Mouse (Mus musculus) MEL (cell line): ENCODE data around the gene Ppp1r35.
"Not testable (repeated sequence)": the region's sequence is repeated elsewhere in the genome, so short reads cannot be mapped to it uniquely, and the experiment has no call there.

Experiments
- CHD1 ChIP-seq: IDR thresholded peaks from 2 replicates; pipeline ENCODE4 v1.6.1; 2012; ENCODE audit warnings: low read depth, mild to moderate bottlenecking, inconsistent platforms, low read length, improper control_type of control experiment
- CTCF ChIP-seq, 3 experiments: IDR thresholded peaks in 2 of 3; conservative IDR thresholded peaks in 1 of 3; 2 replicates each; pipeline ENCODE4 v1.5.1; 2011 to 2012; ENCODE audit warnings: low read length in 3 of 3, low read depth in 2 of 3, mild to moderate bottlenecking in 2 of 3, improper control_type of control experiment in 1 of 3, inconsistent platforms in 1 of 3, mixed read lengths in 1 of 3, moderate library complexity in 1 of 3; ENCODE audit not compliant: control insufficient read depth in 1 of 3, insufficient read depth in 1 of 3, poor library complexity in 1 of 3, severe bottlenecking in 1 of 3
- EP300 ChIP-seq, 2 experiments: IDR thresholded peaks; 2 replicates each; pipeline ENCODE4 v1.6.1; 2011; ENCODE audit warnings: improper control_type of control experiment in 2 of 2, low read length in 2 of 2, low read depth in 1 of 2, mild to moderate bottlenecking in 1 of 2
- GATA1 ChIP-seq: IDR thresholded peaks from 2 replicates; pipeline ENCODE4 v1.6.1; 2011; ENCODE audit warnings: low read depth, low read length, improper control_type of control experiment
- MXI1 ChIP-seq: IDR thresholded peaks from 2 replicates; pipeline ENCODE4 v1.6.1; 2011; ENCODE audit warnings: mild to moderate bottlenecking, low read depth, low read length, improper control_type of control experiment
- POLR2A ChIP-seq, 2 experiments: IDR thresholded peaks; 2 replicates each; pipeline ENCODE4 v1.6.1; 2011 to 2012; ENCODE audit warnings: low read length in 2 of 2, mild to moderate bottlenecking in 2 of 2, control low read depth in 1 of 2, improper control_type of control experiment in 1 of 2, low read depth in 1 of 2, moderate library complexity in 1 of 2; ENCODE audit not compliant: control insufficient read depth in 1 of 2, insufficient read depth in 1 of 2, poor library complexity in 1 of 2
- TAL1 ChIP-seq: IDR thresholded peaks from 2 replicates; pipeline ENCODE4 v1.6.1; 2012; ENCODE audit warnings: mild to moderate bottlenecking, inconsistent platforms, low read length, moderate library complexity, mixed read lengths
- USF1 ChIP-seq: IDR thresholded peaks from 2 replicates; pipeline ENCODE4 v1.6.1; 2014; ENCODE audit warnings: low read depth, mild to moderate bottlenecking, inconsistent platforms, low read length, improper control_type of control experiment, moderate library complexity
- ZC3H11A ChIP-seq: IDR thresholded peaks from 2 replicates; pipeline ENCODE4 v1.6.1; 2012; ENCODE audit warnings: low read depth, mild to moderate bottlenecking, inconsistent platforms, low read length, improper control_type of control experiment
- ZKSCAN1 ChIP-seq: IDR thresholded peaks from 2 replicates; pipeline ENCODE4 v1.6.1; 2012; ENCODE audit warnings: low read depth, mild to moderate bottlenecking, inconsistent platforms, low read length, improper control_type of control experiment, moderate library complexity
- ZNF384 ChIP-seq: IDR thresholded peaks from 2 replicates; pipeline ENCODE4 v1.6.1; 2012; ENCODE audit warnings: low read depth, mild to moderate bottlenecking, inconsistent platforms, low read length, improper control_type of control experiment

DNA sequence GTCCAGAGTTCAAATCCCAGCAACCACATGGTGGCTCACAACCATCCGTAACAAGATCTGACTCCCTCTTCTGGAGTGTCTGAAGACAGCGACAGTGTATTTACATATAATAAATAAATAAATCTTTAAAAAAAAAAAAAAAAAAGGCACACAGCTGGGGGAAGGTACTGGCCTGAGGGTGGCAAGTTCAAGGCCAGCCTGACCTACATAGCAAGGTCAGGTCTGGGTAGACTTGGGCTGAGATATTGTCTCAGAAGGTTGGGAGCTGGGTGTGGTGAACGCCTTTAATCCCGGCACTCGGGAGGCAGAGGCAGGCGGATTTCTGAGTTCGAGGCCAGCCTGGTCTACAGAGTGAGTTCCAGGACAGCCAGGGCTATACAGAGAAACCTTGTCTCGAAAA is 28.4 kb upstream of the Ppp1r35 start:
- TF ChIP-seq POLR2A (IDR thresholded peaks at IDR 0.05; ENCODE audit: control insufficient read depth in 1 of 2, insufficient read depth in 1 of 2, low read depth in 1 of 2, low read length in 2 of 2, poor library complexity in 1 of 2); EP300 (IDR thresholded peaks at IDR 0.05; ENCODE audit: low read depth in 1 of 2, low read length in 2 of 2); USF1; MXI1; ZNF384; GATA1; ZKSCAN1; CTCF (IDR thresholded peaks at IDR 0.05 in 2 of 3, conservative IDR thresholded peaks at IDR 0.05 in 1 of 3; ENCODE audit: control insufficient read depth in 1 of 3, insufficient read depth in 1 of 3, low read depth in 2 of 3, low read length in 3 of 3, poor library complexity in 1 of 3, severe bottlenecking in 1 of 3); TAL1; CHD1; ZC3H11A: not testable (repeated sequence)
